Mouse (Mus musculus) liver, postnatal 0 days (tissue): Measurements from ENCODE around the gene Kiss1.

Source experiments
- CTCF ChIP-seq: sonication (generic); IDR thresholded peaks from 2 replicates; pipeline ENCODE4 v1.5.1; 2016; ENCODE audit warnings: antibody characterized with exemption, low read depth
- EP300 ChIP-seq: IDR thresholded peaks from 2 replicates; pipeline ENCODE4 v1.6.1; 2016; ENCODE audit warnings: antibody characterized with exemption, low read depth, mild to moderate bottlenecking

DNA sequence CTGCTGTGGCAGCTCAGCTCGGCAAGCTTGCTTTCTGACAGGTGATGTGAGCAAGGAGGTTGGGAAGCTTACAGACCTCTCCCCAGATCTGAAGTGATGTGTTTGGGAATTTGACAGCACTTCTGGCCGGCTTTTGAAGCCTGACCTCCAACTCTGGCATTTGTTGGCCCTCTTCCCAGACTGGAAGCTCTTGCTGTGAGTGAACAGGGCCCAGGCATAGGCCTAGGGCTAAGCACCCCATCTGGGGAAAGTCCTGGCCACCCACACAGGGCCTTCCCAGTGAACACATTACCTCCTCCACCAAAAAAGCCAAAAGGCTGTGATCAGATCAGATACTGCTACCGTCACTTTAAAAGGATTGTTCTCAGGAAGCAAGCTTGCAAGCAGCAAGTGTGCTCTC lies 19.1 kb upstream of the Kiss1 start:
- TF ChIP-seq CTCF: no peak
- TF ChIP-seq EP300: no peak
